Mouse (Mus musculus) liver, adult (tissue): ENCODE measurements around the gene Olfr12.

Source experiments
- GATA4 ChIP-seq: IDR thresholded peaks from 2 replicates; pipeline ENCODE4 v1.6.1; 2014; ENCODE audit warnings: mild to moderate bottlenecking, low read length; ENCODE audit not compliant: insufficient replicate concordance

The Olfr12 gene

DNA sequence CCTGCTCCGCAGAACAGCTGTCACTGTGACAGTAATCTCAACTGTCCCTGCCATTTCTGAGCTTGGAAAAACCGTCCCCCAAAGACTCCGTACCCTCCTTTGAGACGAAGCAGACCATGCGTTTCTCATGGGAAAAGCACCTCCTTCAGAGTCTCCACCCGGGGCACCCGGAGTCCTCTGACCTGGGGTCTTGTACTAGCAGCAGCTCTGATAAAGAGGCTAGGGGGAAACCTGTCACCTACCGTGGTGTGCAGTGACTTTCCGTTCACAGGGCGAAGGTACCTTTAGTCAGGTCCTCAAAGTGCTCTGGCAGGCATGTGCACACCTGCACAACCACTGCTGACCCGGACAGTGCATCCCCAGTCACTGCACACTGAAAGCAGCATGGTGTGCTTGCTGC is 19.1 kb downstream of the Olfr12 start:
- TF ChIP-seq GATA4: no peak

GRCm38 (mm10) chr1:92637501-92638172 is 20.0 kb downstream of the Olfr12 start:
- no peak for TF ChIP-seq GATA4

DNA sequence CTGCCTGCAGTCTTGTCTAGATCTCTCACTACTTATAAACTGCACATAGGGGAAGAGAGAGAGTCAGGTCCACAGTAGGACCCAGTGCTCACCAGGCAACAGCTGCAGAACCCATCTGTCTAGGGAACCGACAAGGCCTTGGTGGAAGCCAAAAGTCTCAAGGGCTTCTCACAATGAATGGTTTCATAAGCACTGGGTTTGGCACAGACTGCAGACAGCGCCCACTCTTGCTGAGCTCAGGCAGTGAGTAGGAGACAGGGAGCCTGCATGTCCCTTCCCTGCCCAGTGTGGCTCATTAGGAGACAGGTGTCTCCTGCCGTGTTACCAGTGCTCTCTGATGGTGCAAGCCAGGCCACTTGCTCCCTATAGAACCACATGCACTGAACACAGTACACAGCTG is 20.6 kb downstream of the Olfr12 start:
- no peak for TF ChIP-seq GATA4

DNA sequence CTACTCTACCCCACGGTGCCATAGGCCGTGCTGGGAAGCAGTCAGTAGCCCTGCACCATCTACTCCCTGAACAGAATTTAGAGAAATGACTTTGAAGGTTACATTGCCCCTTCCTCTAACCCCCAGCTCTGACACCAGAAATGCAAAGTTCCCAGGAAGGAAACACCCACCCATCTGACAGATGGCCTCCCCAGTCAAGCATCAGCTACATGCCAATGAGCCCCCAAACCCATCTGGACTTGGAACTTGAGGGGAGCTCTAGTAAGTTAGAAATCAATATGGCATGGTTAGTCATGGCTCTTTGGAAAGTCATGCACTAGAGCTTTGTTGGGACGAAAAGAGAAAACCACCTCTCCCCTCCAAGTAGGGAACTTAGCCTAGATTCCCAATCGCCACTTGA is 21.1 kb downstream of the Olfr12 start:
- no peak for TF ChIP-seq GATA4

- TF ChIP-seq GATA4: no peak
These were observed 22.8 kb downstream of the Olfr12 start for GRCm38 (mm10) chr1:92640393-92640792.

DNA sequence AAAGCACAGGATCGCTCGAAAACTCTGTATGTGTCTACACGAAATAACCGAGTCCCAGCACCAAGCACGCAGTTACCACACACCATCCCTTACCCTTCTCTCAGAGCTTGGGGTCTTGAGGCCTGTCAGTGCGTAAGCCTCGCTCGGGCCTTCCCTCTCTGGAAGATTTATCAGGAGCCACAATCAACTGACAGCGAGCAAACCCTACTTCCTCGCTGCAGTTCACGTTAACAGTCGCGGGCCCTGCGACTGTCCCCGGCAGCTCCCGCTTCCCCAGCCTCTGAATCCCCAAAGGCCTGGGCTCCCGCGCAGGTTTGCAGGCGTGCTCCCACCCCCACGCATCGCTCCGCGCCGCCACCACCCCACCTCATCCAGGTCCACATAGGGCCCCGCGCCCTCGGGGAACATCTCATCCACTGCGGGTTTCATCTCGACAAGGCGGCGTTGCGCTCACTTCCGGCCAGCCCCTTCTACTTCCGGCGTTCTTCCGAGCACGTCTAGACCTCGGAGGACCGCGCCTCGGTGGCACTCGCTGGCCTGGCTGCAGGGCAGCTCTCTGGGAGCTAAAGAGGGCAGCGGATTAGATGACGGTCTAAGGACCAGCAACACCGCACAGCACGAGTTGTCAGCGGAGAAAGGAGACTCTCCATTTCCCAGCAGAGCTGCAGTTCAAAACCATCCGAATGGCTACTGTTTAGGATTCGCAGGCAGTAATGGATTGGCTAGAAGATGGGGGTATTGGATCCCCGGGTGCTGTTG is 24.1 kb downstream of the Olfr12 start, which contains the start of gene Cops9:
Gene Cops9 (minus strand): TSS at position 472 of the 759 bp plus-strand sequence.
- TF ChIP-seq GATA4: peak; percentile 35; the same call in 1 of the 2 replicates

DNA sequence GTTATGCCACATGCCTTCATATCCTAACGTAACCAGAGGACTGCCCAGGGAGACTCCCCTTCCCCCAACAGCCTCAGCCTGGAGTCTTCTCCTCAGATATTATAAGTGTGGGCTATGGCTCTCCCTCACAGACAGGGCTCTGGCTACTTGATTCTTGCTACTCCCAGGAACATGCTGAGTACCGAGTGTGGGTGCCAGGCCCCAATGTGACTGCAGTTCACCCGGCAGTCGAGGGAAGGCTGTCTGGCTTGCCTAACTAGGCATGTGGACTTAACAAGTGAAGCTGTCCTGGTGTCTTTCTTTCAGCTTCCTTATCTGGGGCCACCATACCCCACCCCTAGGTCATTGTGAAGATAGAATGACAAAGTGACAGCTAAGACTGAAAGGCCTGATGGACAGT is 26.1 kb downstream of the Olfr12 start:
- TF ChIP-seq GATA4: no peak

- no peak for TF ChIP-seq GATA4
These were observed 27.3 kb downstream of the Olfr12 start for GRCm38 (mm10) chr1:92644916-92645315.

DNA sequence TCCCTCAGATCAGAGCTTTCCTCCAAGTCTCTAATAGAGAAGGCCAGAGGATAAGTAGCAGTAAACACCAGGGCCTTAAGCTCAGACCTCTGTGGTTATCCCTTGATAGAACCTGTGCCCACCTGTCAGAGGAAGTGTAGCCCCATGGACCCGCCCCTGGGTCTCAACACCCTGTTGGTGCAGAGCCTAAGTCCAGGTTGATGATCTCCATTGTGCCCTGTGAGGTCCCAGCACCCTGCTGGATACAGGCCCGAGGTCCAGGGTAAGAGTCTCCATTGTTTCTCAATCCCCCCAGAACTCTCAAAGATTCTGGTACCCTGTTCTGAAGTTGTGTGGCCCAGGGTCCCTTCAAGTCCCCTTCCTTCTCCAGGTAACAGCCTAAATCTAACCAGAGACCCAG is 28.5 kb downstream of the Olfr12 start:
- no peak for TF ChIP-seq GATA4

DNA sequence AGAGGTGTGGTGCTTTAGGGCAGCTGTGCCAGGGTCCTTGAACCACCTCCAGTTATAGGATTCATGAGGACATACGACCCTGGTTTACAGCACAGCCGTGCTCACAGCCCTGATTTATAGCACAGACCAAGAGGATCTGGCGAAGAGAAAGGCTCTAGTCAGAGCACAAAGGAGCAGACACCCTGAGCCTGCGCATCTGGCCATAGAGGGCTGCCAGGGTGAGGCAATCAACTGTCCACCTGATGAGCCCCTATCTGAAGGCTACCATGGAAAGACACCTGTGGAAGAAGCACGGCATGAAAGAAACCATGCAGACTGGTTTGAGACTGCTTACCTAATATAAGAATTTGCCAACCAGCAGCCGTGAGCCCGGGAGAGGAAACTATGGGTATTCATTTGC is 29.0 kb downstream of the Olfr12 start:
- TF ChIP-seq GATA4: no peak

- no peak for TF ChIP-seq GATA4
These were observed 29.4 kb downstream of the Olfr12 start for GRCm38 (mm10) chr1:92647026-92647425.

DNA sequence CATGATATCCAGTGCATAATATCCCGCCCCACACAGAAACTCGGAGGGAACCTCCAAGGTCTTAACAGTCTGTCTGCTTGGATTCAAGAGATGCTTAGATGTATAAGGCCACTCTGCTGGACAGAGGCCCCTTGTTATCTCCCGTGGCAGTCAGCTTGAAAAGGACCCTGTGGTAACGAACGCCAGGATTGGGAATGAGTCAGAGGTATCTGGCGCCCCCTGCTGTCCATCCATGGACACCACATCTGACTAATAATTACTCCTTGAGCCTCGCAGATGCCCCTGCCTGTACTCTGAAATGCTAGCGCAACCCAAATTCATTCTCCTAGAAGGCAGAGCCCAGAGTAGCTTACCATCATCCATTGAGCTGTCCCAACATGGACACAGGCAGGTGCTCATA is 30.2 kb downstream of the Olfr12 start:
- TF ChIP-seq GATA4: no peak

GRCm38 (mm10) chr1:92648197-92648596 is 30.6 kb downstream of the Olfr12 start:
- TF ChIP-seq GATA4: no peak

DNA sequence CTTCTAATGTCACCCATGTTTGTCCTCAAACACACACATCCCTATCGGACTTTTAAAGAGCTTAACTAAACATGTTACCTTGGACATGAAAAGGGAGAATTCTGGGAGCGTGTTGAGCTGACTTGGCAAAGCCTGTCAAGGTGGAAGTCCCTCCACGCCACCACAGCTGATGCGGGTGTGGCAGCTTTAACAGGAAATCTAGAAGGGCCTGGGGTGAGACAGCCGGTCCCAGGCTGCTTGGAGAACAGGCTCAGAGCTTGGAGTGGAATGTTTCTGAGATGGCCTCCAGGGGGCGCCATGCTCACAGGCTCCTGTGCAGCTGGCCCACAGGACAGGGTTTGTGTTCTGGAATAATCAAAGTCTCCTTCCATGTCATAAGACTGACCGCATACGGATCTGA is 31.1 kb downstream of the Olfr12 start, which contains the start of gene Otos:
Gene Otos (minus strand): TSS at position 169 of the 400 bp plus-strand sequence.
- no peak for TF ChIP-seq GATA4

DNA sequence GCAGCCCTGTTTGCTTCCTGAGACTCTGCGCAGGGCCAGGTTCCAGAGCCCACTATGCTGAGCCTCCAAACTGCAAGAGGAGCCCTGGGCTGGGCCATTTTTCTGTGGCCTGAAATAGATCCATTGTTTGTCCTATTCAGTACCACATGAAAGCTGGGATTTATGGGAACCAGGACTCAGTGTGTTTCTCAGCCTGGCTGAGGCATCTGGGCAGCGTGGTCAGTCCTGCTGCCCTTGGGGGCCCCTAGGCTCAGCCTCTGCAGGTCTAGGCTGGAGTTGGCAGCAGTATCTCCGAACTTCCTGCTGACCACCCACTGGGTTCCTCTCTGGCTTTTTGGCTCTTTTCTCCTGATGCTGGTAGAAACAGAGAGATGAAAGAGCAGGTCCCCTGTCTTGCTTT is 33.9 kb downstream of the Olfr12 start:
- TF ChIP-seq GATA4: no peak

DNA sequence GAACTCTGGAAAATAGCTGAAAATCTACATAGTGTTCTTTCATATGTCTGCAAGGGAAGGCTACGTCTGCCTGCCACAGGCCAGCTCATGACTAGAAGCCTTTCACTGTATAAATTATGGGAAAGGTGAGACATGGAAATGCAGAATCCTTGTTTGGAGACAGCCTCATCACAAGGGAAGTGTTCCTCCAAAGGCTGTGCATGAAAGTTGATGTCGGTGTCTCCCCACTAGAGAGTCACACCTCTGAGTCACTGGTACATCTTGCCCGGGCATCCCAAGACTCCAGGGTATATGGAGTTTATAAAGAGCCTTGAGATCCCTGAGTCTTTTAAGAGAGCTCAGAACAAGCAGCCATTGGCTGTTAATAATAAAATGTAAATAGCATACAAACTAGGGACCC is 35.6 kb downstream of the Olfr12 start:
- no peak for TF ChIP-seq GATA4

DNA sequence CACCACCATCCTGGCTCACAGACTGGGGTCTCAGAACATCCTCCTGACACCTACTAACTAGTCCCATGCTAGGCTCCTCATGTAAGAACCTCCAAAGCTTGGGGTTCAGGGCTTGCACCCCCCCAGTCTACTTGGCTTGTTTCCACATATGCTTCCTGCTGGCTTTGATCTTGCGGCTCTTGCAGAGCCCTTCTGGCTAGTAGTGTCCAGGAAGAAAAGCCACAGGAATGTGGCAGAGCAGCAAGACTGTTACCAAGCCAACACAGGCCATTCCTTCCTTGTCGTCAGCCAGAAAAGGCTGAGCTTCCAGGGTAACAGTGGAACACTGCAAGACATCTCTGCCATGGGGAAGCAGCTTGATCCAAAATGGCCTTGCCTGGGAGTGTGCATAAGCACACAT is 37.1 kb downstream of the Olfr12 start:
- TF ChIP-seq GATA4: no peak
